Mouse (Mus musculus): ENCODE measurements at regions not wholly inside any gene's neighbourhood (a gene's known extent, or its start where the extent isn't known, plus 50 kb on each side); places are given as distances from the start of the nearest gene placed in this dataset.

GRCm38 (mm10) chr12:106773536-106773935 lies 714.9 kb upstream of the 3110018I06Rik start:
- TF ChIP-seq TAL1 (IDR thresholded peaks at IDR 0.05; ENCODE audit: low read length) (no peak), GATA1 (IDR thresholded peaks at IDR 0.05; ENCODE audit: low read length) (no peak)
